Mouse (Mus musculus): ENCODE measurements at regions not wholly inside any gene's neighbourhood (a gene's known extent, or its start where the extent isn't known, plus 50 kb on each side); places are given as distances from the start of the nearest gene placed in this dataset.

DNA sequence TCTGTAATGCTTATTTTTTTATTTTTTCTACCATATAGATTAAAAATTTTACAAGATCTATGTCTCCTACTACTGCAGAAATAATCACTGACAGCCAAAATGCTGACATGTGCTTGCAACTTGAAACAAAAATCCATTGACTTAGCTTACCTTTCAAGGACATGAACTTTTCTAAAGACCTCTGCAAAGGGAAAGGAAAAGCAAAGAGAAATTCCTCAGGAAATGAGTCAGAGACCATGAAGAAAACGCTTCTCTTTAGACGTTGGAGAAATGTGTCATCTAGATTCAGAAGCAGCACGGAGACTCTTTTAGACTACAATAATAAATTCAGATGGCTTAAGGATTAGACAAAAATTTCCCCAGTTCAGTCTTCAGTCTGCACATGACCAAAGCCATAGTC lies 2188.6 kb upstream of the Tenm3 start:
- DNase-seq: no peak

DNA sequence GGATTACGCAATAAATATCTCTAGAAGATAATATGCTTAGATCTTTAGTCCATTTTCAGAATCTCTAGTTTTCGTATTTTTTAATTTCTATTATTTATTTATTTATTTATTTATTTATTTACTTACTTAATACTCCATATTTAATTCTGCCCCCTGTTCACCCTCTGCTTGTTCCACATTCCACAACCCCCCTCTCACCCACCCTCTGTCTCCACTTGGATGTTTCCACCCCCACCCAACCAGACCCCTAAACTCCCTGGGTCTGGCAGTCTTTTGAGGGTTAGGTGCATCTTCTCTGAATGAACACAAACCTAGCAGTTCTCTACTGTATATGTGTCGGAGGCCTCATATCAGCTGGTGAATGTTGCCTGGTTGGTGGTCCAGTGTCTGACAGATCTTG lies 2166.8 kb upstream of the Tenm3 start:
- no peak for DNase-seq

- DNase-seq: no peak
These were observed 2123.6 kb upstream of the Tenm3 start for GRCm38 (mm10) chr8:50967386-50967785.

- DNase-seq: no peak
These were observed 2073.8 kb upstream of the Tenm3 start for GRCm38 (mm10) chr8:50917540-50917939.

DNA sequence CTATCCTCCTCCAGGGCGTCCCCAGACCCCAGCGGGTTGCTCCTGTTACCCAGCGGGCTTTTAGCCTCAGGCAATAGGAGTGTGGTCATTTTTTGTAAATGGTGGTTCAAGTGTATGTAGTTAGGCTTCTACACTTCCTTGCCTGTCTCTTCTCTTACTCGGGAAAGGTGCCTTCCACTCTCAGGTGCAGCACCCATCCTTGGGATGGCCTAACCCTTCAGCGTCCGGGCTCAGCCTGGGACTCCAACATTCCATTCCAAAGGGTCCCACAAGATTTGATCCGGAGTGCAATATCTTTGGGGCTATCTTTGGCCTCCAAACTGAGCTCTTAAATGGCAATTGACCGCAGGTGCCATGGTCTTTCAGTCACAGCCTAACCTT lies 2073.0 kb upstream of the Tenm3 start:
- DNase-seq: no peak

- DNase-seq: peak; percentile 41
These were observed 2072.4 kb upstream of the Tenm3 start for GRCm38 (mm10) chr8:50915876-50916732.

GRCm38 (mm10) chr8:50915259-50915875 lies 2071.6 kb upstream of the Tenm3 start:
- DNase-seq: no peak

DNA sequence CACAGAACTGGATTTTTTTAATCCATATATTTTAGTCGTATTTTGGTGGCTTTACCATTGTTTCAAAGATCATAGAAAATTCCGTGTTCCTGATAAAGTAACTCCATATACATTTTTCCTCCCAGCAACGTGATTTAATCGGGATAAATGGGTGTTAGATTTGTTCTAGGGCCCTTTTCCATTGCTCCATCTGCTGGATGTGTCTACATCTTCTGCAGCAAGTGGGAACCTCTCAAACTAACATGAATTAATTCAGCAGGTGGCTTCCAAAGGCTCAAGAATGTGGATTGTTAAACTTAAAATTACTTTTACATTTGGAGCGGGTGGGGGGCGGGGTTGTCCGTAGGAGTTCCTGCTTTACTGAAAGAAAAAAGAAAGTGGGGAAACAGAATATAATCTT lies 2070.9 kb upstream of the Tenm3 start:
- DNase-seq: no peak

DNA sequence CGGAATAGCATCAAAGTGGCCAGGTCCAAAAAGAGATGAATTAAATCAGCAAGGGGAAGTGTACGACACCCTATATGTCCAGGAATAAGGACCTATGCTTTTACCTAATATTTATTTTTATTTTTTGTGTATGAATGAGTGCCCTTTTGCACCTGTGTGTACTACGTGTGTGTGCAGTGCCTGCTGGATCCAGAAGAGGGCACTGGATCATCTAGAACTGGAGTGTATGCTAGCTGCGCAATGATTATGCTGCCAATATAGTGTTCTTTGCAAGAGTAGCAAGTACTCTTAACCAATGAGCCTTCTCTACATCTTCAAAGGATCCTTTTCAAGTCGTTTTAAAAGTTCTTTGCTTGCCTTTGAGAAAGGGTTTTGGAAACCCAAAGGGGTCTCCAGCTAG lies 2034.4 kb upstream of the Tenm3 start:
- no peak for DNase-seq
